Mouse (Mus musculus): ENCODE measurements around the gene Maml3. TPM values are rescaled to one million over a fixed set of nuclear protein-coding genes. Genes with fewer than 3 reads are reported as not detected.
A peak's percentile ranks its signal among the peaks of the same experiment; 100 is the strongest.

Maml3 gene
- total RNA-seq, 2 experiments from 2014 or later, result 3.3 to 3.5 TPM

DNA sequence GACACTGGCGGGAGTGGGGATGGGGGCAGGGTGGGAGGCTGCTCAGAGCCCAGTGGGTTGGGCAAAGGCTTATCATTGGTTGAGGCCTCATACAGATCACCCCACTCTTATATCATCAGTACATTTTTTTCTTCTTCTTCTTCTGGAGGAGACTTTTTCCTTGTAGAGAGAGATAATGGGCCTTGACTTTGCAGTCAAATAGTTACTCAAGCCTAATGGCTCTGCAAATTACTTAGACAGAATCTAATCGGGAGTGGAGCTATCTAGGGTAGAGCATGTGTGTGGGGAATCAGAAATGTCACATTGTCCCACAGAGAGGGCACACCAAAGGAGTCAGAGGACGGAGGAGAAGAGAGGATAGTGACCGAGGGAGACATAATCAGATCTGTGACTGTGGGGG, 290.8 kb downstream of the Maml3 start:
- intact Hi-C loops (cut with DNase I; ENCODE audit: low total_unique reads), result no loop called here
- DNase-seq, result no peak

GRCm38 (mm10) chr3:51813186-51813585, 291.7 kb downstream of the Maml3 start:
- DNase-seq, result no peak
- intact Hi-C loops (cut with DNase I; ENCODE audit: low total_unique reads), result no loop called here

- DNase-seq, result no peak
- intact Hi-C loops (cut with DNase I; ENCODE audit: low total_unique reads), result no loop called here
Measured at GRCm38 (mm10) chr3:51810731-51811130, 294.1 kb downstream of the Maml3 start.

- DNase-seq, result no peak
- intact Hi-C loops (cut with DNase I; ENCODE audit: low total_unique reads), result no loop called here
Measured at GRCm38 (mm10) chr3:51809822-51810221, 295.1 kb downstream of the Maml3 start.

DNA sequence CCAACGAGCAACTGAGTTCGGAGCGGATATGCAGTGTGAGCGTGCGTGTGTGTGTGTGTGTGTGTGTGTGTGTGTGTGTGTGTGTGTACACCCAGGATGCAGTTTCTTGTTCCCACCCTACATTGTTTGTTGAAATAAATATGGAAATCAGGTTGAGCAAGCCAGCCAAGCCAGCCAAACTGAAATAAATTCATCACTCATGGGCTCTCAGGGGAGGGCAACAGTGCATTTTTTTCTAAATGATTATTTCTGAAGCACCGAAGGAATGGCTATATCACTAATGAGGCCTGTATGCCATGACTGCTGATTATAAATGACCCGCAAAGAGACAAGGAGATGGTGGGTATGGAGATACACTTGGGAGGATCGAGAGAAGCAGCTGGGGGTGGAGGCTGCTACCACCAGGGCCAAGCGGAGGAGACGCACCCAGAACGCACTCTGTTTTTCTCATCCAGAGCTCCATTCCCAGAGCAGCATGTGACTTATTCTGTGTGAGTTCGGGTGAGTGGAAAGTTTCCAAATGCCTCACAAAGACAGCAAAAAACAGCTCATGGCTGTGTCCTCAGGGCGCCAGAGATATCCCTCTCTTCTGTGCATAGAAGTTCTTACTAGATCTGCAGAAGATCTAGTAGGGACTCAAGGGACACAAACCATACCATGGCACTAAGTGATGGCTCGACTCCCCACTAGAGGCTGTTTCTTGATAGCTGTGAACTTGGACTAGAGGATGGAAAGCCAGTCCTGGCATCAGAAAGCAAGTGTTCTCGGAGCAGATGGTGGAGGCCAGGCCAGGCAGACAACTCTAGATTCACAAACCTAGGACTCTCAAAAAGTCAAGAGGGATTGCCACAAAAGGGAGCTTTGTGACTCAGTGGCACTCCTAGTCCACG, 296.6 kb downstream of the Maml3 start:
- peak; percentile 21 for DNase-seq
- intact Hi-C loops (cut with DNase I; ENCODE audit: low total_unique reads), result no loop called here

- intact Hi-C loops (cut with DNase I; ENCODE audit: low total_unique reads), result no loop called here
- no peak for DNase-seq
Measured at GRCm38 (mm10) chr3:51805488-51806318, 299.2 kb downstream of the Maml3 start.

GRCm38 (mm10) chr3:51803903-51804302, 301.0 kb downstream of the Maml3 start:
- intact Hi-C loops (cut with DNase I; ENCODE audit: low total_unique reads), result no loop called here
- DNase-seq, result no peak

DNA sequence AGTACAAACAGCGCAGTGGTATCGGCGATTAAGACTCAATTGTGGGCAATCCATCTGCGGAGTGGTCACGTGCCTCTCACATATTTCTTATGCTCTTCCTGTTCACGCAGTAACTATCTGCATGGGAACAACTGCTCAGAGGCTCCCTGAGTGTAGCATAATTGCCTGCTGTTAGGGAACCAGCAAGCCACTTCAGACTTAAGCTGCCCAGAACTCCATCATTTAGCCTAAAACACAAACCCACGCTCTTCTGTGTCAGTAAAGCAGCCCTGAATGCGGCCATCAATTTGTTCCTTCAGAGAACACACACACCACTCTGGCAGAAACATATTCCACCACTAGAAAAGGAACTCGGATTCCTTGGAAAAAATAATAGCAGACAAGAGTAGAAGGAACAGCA, 305.2 kb downstream of the Maml3 start:
- intact Hi-C loops (cut with DNase I; ENCODE audit: low total_unique reads), result no loop called here

DNA sequence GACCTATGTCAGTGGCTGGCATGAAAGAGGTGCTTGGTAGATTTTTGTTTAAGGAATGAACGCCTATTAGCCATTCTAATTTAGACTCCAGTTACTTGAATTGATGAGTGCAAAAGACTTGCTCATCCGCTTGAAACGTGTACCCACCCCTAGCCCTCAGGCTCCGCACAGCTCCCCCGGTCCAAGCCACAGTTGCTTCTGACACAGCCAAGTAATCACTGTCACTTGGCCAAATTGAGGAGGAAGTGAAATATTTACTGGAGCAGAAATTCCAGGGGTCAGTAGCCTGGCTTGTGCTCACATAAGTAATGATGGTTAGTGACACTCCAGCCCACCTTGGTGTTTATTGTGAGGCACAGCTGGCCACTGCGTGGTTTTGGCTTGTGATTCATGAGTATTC, 308.0 kb downstream of the Maml3 start:
- no peak for DNase-seq
- intact Hi-C loops (cut with DNase I; ENCODE audit: low total_unique reads), result no loop called here

More for the DNA sequence above, 305.2 kb downstream of the Maml3 start:
- DNase-seq, result no peak

DNA sequence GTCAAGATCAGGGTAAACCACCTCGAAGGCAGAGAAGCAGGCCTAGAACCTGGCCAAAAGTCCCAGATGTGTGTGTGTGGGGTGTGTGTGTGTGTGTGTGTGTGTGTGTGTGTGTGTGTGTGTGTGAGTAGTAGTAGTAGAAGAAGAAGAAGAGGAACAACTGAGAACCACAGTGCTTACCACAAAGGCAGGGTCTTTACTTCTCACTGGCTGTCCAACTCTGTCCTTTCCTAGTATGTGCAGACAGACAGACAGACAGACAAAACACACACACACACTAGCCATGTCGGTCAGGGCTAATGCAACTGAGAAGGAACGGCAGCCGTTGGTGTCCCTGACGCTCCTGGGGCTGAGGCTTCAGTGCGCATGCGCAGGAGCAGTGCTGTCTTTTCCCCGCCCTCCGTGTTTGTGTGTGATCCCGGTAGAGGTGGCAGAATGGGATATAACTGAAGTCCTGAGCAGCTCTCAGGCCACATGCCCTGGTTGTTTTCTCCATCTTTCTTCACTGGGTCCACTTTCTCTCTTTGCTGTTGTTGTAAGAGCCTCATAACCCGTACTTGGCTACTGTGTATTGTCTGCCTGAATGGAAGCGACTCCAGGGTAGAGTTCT, 308.6 kb downstream of the Maml3 start:
- intact Hi-C loops (cut with DNase I; ENCODE audit: low total_unique reads), result no loop called here
- DNase-seq, result no peak

GRCm38 (mm10) chr3:51791542-51791941, 313.3 kb downstream of the Maml3 start:
- intact Hi-C loops (cut with DNase I; ENCODE audit: low total_unique reads), result no loop called here
- no peak for DNase-seq

GRCm38 (mm10) chr3:51789389-51789904, 315.4 kb downstream of the Maml3 start:
- no peak for DNase-seq
- intact Hi-C loops (cut with DNase I; ENCODE audit: low total_unique reads), result no loop called here

DNA sequence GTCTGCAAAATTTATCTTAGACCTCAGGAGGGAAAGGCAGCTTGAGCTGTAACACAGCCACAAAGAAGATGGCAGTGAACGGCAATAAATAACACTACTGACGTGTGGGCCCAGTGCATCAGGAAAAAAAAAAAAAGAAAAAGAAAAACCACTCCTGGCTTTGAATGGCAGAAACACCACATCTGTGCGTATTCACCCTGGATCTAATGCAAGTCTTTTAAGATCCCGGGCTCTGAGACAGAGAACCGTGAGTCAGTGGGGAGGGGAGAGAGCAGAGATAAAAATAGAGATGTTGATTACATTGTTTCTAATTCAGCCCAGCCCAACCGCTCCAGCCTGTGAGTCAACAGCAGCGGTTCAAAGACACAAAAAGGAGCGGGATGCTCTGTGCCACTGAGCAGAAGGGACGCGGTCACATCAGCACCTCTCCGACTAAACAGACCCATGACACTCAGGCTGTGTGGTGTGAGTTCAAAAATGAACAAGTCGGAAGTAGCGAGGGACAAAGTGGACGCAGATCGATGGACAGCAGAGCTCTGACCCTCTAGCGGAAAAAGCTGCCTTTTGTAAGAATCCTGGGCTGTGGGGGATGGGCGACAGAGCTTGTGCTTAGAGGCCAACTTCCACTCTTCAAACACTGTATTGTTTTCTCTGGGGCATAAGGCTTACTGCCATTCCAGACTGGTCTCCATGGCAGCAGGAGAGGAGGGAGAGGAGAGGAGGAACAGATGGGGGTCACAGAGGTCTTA, 316.1 kb downstream of the Maml3 start:
- peak; percentile 42 for DNase-seq
- intact Hi-C loops (cut with DNase I; ENCODE audit: low total_unique reads), result no loop called here

DNA sequence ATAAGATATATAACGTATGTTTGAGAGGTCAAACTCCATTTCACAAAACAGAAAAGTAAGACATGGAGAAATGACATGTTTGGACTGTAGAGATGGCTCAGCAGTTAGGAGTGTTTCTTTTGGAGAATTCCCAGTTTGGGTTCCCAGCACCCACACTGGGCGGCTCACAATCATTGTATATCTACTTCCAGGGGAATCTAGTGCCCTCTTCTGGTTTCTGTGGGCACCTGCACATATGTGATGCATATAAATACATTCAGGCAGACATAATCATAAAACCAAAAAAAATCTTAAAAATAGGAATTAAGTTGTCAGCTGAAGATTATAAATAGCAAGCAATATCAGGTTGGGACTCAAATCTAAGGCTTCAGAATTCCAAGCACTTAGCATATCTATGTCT, 316.9 kb downstream of the Maml3 start:
- intact Hi-C loops (cut with DNase I; ENCODE audit: low total_unique reads), result no loop called here
- no peak for DNase-seq

- no peak for DNase-seq
- intact Hi-C loops (cut with DNase I; ENCODE audit: low total_unique reads), result no loop called here
Measured at GRCm38 (mm10) chr3:51785796-51786195, 319.1 kb downstream of the Maml3 start.

- no peak for DNase-seq
- intact Hi-C loops (cut with DNase I; ENCODE audit: low total_unique reads), result no loop called here
Measured at GRCm38 (mm10) chr3:51782191-51782590, 322.7 kb downstream of the Maml3 start.

GRCm38 (mm10) chr3:51778738-51779592, 325.9 kb downstream of the Maml3 start:
- intact Hi-C loops (cut with DNase I; ENCODE audit: low total_unique reads), result no loop called here

DNA sequence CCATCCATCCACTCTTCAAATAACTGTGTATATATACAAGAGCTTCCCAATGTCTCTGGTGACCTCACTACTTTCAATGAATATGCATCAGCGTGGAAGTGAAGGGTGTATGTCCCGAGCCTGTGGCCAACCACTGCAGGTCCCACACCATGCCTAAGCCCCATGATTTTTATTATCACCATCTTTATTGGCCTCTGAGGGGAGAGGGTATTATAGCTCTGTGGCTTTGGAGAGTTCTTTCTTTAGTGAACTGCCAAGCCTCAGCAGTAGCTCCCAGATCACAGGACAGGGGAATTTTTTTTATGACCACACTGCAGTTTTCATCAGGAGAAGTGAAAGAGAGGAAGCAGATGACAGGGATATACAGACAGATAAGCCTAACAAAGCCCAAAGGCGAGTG, 326.7 kb downstream of the Maml3 start:
- no peak for DNase-seq
- intact Hi-C loops (cut with DNase I; ENCODE audit: low total_unique reads), result no loop called here

More at GRCm38 (mm10) chr3:51778738-51779592, 325.9 kb downstream of the Maml3 start:
- peak; percentile 59 for DNase-seq

Data from gastrocnemius, postnatal 14 days (tissue).